Mouse (Mus musculus) hindbrain, postnatal 0 days (tissue): ENCODE measurements around the gene BC048562. TPM values are rescaled to one million over a fixed set of nuclear protein-coding genes. Genes with fewer than 3 reads are reported as not detected.
A peak's percentile ranks its signal among the peaks of the same experiment; 100 is the strongest.

Experiments
- ATAC-seq: fragments of 200-750 bp; cut with Nextera tagmentation; 2 replicates; pipeline ENCODE4 v1.8.0; 2017; ENCODE audit warnings: mild to moderate bottlenecking, moderate TSS enrichment, moderate library complexity
- DNase-seq: peaks from one replicate; pipeline ENCODE4 v3.0.0-alpha.2; 2015; ENCODE audit warnings: low spot score
- H3K27ac ChIP-seq: fragments of 300-500 bp; sonication (generic); 2 replicates; pipeline ENCODE4 v1.5.1; 2014; ENCODE audit warnings: mild to moderate bottlenecking
- H3K27me3 ChIP-seq: fragments of 300-500 bp; sonication (generic); 2 replicates; pipeline ENCODE4 v1.6.1; 2014; ENCODE audit warnings: low read length, mixed read lengths; ENCODE audit not compliant: insufficient read depth
- H3K36me3 ChIP-seq: fragments of 300-500 bp; sonication (generic); 2 replicates; pipeline ENCODE4 v1.6.1; 2014; ENCODE audit warnings: low read length, mixed read lengths; ENCODE audit not compliant: insufficient read depth
- H3K4me1 ChIP-seq: fragments of 300-500 bp; sonication (generic); 2 replicates; pipeline ENCODE4 v1.6.1; 2014; ENCODE audit warnings: antibody characterized with exemption, low read length, mixed read lengths; ENCODE audit not compliant: insufficient read depth
- H3K4me2 ChIP-seq: fragments of 300-500 bp; sonication (generic); 2 replicates; pipeline ENCODE4 v1.6.1; 2014; ENCODE audit warnings: low read depth, mild to moderate bottlenecking, low read length, moderate library complexity, mixed read lengths
- H3K4me3 ChIP-seq: fragments of 300-500 bp; sonication (generic); 2 replicates; pipeline ENCODE4 v1.5.1; 2014; ENCODE audit warnings: low read length
- H3K9ac ChIP-seq: fragments of 300-500 bp; sonication (generic); replicated peaks from 2 replicates; pipeline ENCODE4 v1.6.1; 2014; ENCODE audit warnings: mild to moderate bottlenecking, low read length, moderate library complexity, mixed read lengths
- H3K9me3 ChIP-seq: fragments of 300-500 bp; sonication (generic); 2 replicates; pipeline ENCODE4 v1.6.1; 2016; ENCODE audit warnings: low read length, mixed read lengths
- CTCF ChIP-seq: IDR thresholded peaks from 2 replicates; pipeline ENCODE4 v1.5.1; 2016; ENCODE audit warnings: antibody characterized with exemption, control low read depth, low read depth
- WGBS: fragments of 180-500 bp; shearing (Covaris S2); extraction: QIAGEN DNeasy Blood & Tissue Kit; methylation state at CpG from one replicate; pipeline ENCODE4 v1.1.7; 2014; 5-methylcytosine and 5-hydroxymethylcytosine counted together
- polyA plus RNA-seq: library from polyadenylated mRNA; unstranded; fragments of >200 nt; fragmentation: Nextera tagmentation; extraction: Ambion mirVana; gene quantifications from 2 replicates; pipeline ENCODE4 v1.2.1, GENCODE M21; 2015
- total RNA-seq: library from RNA; depleted of rRNA; stranded (reverse); fragments of >200 nt; gene quantifications from 2 replicates; pipeline ENCODE4 v1.2.3, GENCODE M21; 2014

Gene BC048562
- total and polyA plus RNA-seq, 2 experiments from 2014 or later = not detected

- H3K4me1 ChIP-seq = peaks cover 13% of the 10 kb centered on the region
- no peaks in the 10 kb centered on the region for H3K9me3 ChIP-seq
- H3K27ac ChIP-seq = peak overlapping the region; percentile 60
- H3K4me3 ChIP-seq = peak overlapping the region; percentile 40
- ATAC-seq (peak; percentile 50), DNase-seq (peak; percentile 63)
- under 1% methylated on average over 20 of the region's 20 CpGs for WGBS
- no peak for TF ChIP-seq CTCF
- H3K36me3 ChIP-seq = no peaks in the 10 kb centered on the region
- no peaks in the 10 kb centered on the region for H3K27me3 ChIP-seq
- H3K9ac ChIP-seq = peak overlapping the region; percentile 48
- H3K4me2 ChIP-seq = peak overlapping the region; percentile 58
These were observed 42.4 kb downstream of the BC048562 start for GRCm38 (mm10) chr9:108478638-108479156.

GRCm38 (mm10) chr9:108479241-108479640 lies 43.0 kb downstream of the BC048562 start:
- H3K27ac ChIP-seq = no peak overlapping the region
- 0 out of 2 replicates have a peak overlapping the region, but pooled peaks have one; percentile 40 for H3K4me3 ChIP-seq
- ATAC-seq = no peak

GRCm38 (mm10) chr9:108479721-108480351 lies 43.6 kb downstream of the BC048562 start, which contains the start of gene Lamb2:
Lamb2 (plus strand) TSS chr9:108479736.
- peak; percentile 58 for ATAC-seq
- peaks cover 13% of the 10 kb centered on the region for H3K4me1 ChIP-seq
- WGBS = 9% methylated on average over 10 of the region's 10 CpGs

More at GRCm38 (mm10) chr9:108479241-108479640, 43.0 kb downstream of the BC048562 start:
- no peak for TF ChIP-seq CTCF
- 26% methylated on average over 11 of the region's 11 CpGs for WGBS
- no peak for DNase-seq
- Histone ChIP-seq H3K4me2 (peak overlapping the region; percentile 58), H3K36me3 (no peaks in the 10 kb centered on the region), H3K9me3 (no peaks in the 10 kb centered on the region), H3K27me3 (no peaks in the 10 kb centered on the region), H3K9ac (0 out of 2 replicates have a peak overlapping the region, but pooled peaks have one; percentile 48), H3K4me1 (peaks cover 13% of the 10 kb centered on the region)

GRCm38 (mm10) chr9:108480813-108481519 lies 44.7 kb downstream of the BC048562 start:
- H3K36me3 ChIP-seq = no peaks in the 10 kb centered on the region
- TF ChIP-seq CTCF = no peak
- WGBS = 91% methylated on average over 28 of the region's 28 CpGs
- no peak overlapping the region for H3K4me3 ChIP-seq
- H3K9me3 ChIP-seq = no peaks in the 10 kb centered on the region
- 0 out of 2 replicates have a peak overlapping the region, but pooled peaks have one; percentile 58 for H3K4me2 ChIP-seq
- DNase-seq (no peak), ATAC-seq (no peak)
- no peak overlapping the region for H3K27ac ChIP-seq
- peaks cover 13% of the 10 kb centered on the region for H3K4me1 ChIP-seq
- no peaks in the 10 kb centered on the region for H3K27me3 ChIP-seq
- H3K9ac ChIP-seq = no peak overlapping the region

More at GRCm38 (mm10) chr9:108479721-108480351, 43.6 kb downstream of the BC048562 start, which contains the start of gene Lamb2:
- Histone ChIP-seq H3K9ac (peak within 1 kb of the TSS; percentile 48), H3K27ac (peak within 1 kb of the TSS; percentile 60), H3K36me3 (no peaks in the 10 kb centered on the region), H3K4me3 (peak within 1 kb of the TSS; percentile 40), H3K4me2 (peak within 1 kb of the TSS; percentile 58), H3K27me3 (no peaks in the 10 kb centered on the region), H3K9me3 (no peaks in the 10 kb centered on the region)
- no peak for TF ChIP-seq CTCF
- peak; percentile 83 for DNase-seq

GRCm38 (mm10) chr9:108481520-108482210 lies 45.4 kb downstream of the BC048562 start:
- Histone ChIP-seq H3K27ac (no peak overlapping the region), H3K9ac (no peak overlapping the region), H3K4me2 (no peak overlapping the region), H3K9me3 (no peaks in the 10 kb centered on the region), H3K27me3 (no peaks in the 10 kb centered on the region), H3K4me3 (no peak overlapping the region), H3K36me3 (no peaks in the 10 kb centered on the region), H3K4me1 (peaks cover 13% of the 10 kb centered on the region)
- no peak for TF ChIP-seq CTCF
- ATAC-seq (no peak), DNase-seq (no peak)
- 87% methylated on average over 19 of the region's 19 CpGs for WGBS

GRCm38 (mm10) chr9:108483051-108483790 lies 46.9 kb downstream of the BC048562 start:
- TF ChIP-seq CTCF = no peak
- Histone ChIP-seq H3K27ac (no peak overlapping the region), H3K9ac (no peak overlapping the region), H3K4me3 (no peak overlapping the region), H3K4me1 (peaks cover 13% of the 10 kb centered on the region), H3K9me3 (no peaks in the 10 kb centered on the region), H3K36me3 (no peaks in the 10 kb centered on the region), H3K4me2 (no peak overlapping the region), H3K27me3 (no peaks in the 10 kb centered on the region)
- DNase-seq (no peak), ATAC-seq (no peak)
- WGBS = 92% methylated on average over 18 of the region's 18 CpGs
